Comparison of ENCODE assay signal across 15 mouse cellular contexts in the genomic region with DNA sequence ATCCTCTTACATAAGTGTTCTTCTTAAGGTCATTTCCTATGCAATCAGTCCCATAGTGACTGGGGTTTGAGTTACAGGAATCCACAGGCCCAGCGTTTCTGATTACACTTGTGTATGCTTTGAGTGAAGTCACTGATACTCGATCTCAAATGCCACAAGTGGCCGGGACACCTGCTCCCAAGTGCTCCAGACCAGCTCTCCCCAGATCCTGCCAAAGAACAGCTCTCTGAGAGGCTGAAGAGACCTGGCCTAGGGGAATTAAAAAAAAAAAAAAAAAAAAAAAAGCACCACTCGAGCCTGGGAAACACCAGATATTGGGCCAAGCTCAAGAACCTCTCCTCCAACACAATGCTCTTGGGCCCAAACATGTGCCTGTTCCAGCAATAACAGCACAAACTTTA.
DNase-seq lines count a peak whose midpoint lies in the region; ATAC-seq and TF ChIP-seq lines count a peak whose summit lies in the region.
"Had no signal": no experiment of that assay in that cellular context is flagged by ENCODE, and none has a peak within 500 bp of the region (broad histone marks: within the 10 kb centered on the region; RNA-seq: fewer than 3 reads in every experiment).

No protein-coding gene starts in this region.

- WGBS in embryonic facial prominence, embryonic 15.5 days: 21% methylated on average over 4 of the region's 4 CpGs
- WGBS in heart, postnatal 0 days: 8% methylated on average over 4 of the region's 4 CpGs

- no peak overlapping the region for H3K9ac ChIP-seq in embryonic facial prominence, embryonic 15.5 days
- H3K9ac ChIP-seq in heart, postnatal 0 days (replicated peaks; ENCODE audit: low read depth, low read length): no peak overlapping the region
- H3K9ac ChIP-seq: hindbrain, embryonic 14.5 days; neural tube, embryonic 13.5 days had no signal

- no peak for TF ChIP-seq EP300 in heart, postnatal 0 days (IDR thresholded peaks at IDR 0.05; ENCODE audit: low read depth)

- peaks cover 30% of the 10 kb centered on the region for H3K4me1 ChIP-seq in embryonic facial prominence, embryonic 15.5 days
- peaks cover 56% of the 10 kb centered on the region for H3K4me1 ChIP-seq in heart, postnatal 0 days (ENCODE audit: control insufficient read depth, insufficient read depth)

- no peaks in the 10 kb centered on the region for H3K27me3 ChIP-seq in embryonic facial prominence, embryonic 15.5 days
- H3K27me3 ChIP-seq in heart, postnatal 0 days (ENCODE audit: control insufficient read depth, insufficient read depth, low read length): no peaks in the 10 kb centered on the region
- H3K27me3 ChIP-seq: neural tube, embryonic 13.5 days had no signal

- H3K36me3 ChIP-seq in embryonic facial prominence, embryonic 15.5 days: no peaks in the 10 kb centered on the region
- no peaks in the 10 kb centered on the region for H3K36me3 ChIP-seq in heart, postnatal 0 days (replicated peaks; ENCODE audit: control insufficient read depth, insufficient read depth, low read length)
- H3K36me3 ChIP-seq: neural tube, embryonic 13.5 days had no signal

- no peak overlapping the region for H3K4me3 ChIP-seq in embryonic facial prominence, embryonic 15.5 days (replicated peaks)
- H3K4me3 ChIP-seq in heart, postnatal 0 days (ENCODE audit: low read depth, low read length): no peak overlapping the region
- H3K4me3 ChIP-seq: neural tube, embryonic 13.5 days had no signal

- ATAC-seq in embryonic facial prominence, embryonic 15.5 days (ENCODE audit: insufficient number of reproducible peaks, low FRiP score, low TSS enrichment, low read depth): peak; percentile 43; the same call in 1 of the 2 replicates
- no peak; the same call in 1 of the 2 replicates for ATAC-seq in heart, postnatal 0 days (ENCODE audit: insufficient read depth, low read depth)
- no peak for ATAC-seq in megakaryocyte, adult 5-6 weeks (ENCODE audit: poor library complexity, severe bottlenecking)
- ATAC-seq: midbrain, embryonic 16.5 days had no signal

- TF ChIP-seq CTCF in heart, postnatal 0 days (IDR thresholded peaks at IDR 0.05; ENCODE audit: low read depth): no peak

- no peaks in the 10 kb centered on the region for H3K9me3 ChIP-seq in embryonic facial prominence, embryonic 15.5 days (replicated peaks)
- no peaks in the 10 kb centered on the region for H3K9me3 ChIP-seq in heart, postnatal 0 days (replicated peaks; ENCODE audit: control insufficient read depth, low read length)
- H3K9me3 ChIP-seq: G1E; neural tube, embryonic 13.5 days had no signal

- no peak overlapping the region for H3K4me2 ChIP-seq in embryonic facial prominence, embryonic 15.5 days (replicated peaks)
- no peak overlapping the region for H3K4me2 ChIP-seq in heart, postnatal 0 days (ENCODE audit: low read depth, low read length)
- H3K4me2 ChIP-seq: hindbrain, embryonic 14.5 days; neural tube, embryonic 13.5 days had no signal

- peak; percentile 95 for DNase-seq in heart, adult 11 months
- DNase-seq in heart, postnatal 4 days: no peak
- DNase-seq in 416B (ENCODE audit: low read depth): peak; percentile 69
- DNase-seq in heart, postnatal 0 days (ENCODE audit: low spot score): no peak
- DNase-seq in left cerebral cortex, adult 9 months (ENCODE audit: low spot score in 2 of 2): no peak
- DNase-seq in urinary bladder, postnatal 10 days (ENCODE audit: low spot score): no peak
- DNase-seq: B cell, adult 2 months; cerebellum, adult 11 months; kidney, adult 18-20 months had no signal

- peak overlapping the region; percentile 36; the same call in 1 of the 2 replicates for H3K27ac ChIP-seq in embryonic facial prominence, embryonic 15.5 days (replicated peaks)
- peak overlapping the region; percentile 58 for H3K27ac ChIP-seq in heart, postnatal 0 days (ENCODE audit: low read depth)
- H3K27ac ChIP-seq: hindbrain, embryonic 14.5 days; neural tube, embryonic 13.5 days had no signal

Comparison
In these comparisons a context has a peak if more than half of its experiments do, and no peak if none do; other contexts are left out.
1. DNase-seq: peak in heart, adult 11 months (single experiment) and 416B (single experiment); none in heart, postnatal 4 days (single experiment), heart, postnatal 0 days (single experiment), left cerebral cortex, adult 9 months (0 of 2) and urinary bladder, postnatal 10 days (single experiment).